Mouse (Mus musculus): ENCODE measurements around the gene Tsx.
A peak's percentile ranks its signal among the peaks of the same experiment; 100 is the strongest.
"Not testable (repeated sequence)": the region's sequence is repeated elsewhere in the genome, so short reads cannot be mapped to it uniquely, and the experiment has no call there.

Gene Tsx

DNA sequence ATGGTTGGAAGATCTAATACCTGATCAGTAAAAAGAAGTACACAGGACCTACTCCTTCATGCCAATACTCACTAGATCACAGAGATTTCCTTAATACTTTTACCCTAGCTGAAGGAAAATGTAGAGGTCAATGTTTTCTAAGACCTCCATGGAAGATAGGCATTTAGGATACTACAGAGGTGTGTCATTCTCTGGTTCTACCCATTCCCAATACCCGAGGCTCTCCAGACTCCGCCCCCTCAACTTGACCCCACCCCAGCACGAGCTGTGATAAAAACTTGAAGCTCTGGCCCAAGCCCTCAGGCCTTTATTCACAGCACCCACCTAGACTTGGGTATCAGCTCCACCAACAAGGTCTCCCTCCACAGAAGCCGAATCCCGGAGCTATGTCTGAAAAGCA is at the start of gene Tsx:
Gene Tsx, plus strand, starts transcription at position 301 of the 400 bp plus-strand sequence.
- no peak for DNase-seq (ENCODE audit: low spot score)

DNA sequence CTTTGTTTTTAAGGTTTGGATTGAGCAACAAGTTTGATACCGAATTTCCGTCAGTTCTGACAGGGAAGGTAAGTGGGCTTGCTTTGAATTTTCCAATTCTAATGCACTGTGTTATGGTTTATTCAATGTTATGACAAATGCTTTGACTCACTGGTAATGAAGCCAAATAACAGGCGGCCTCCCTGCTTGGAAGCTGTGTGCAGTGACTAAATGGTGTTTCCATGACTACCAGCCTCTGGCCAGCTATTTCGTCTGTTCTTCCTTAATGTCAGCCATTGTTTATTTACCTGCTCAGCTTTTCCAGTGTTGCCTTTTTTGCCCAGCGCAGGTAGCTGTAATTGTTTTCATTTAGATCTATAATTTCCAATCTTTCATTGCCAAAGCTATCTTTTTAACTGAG is 48.1 kb upstream of the Tsx start:
- peak; percentile 7 for DNase-seq (ENCODE audit: low spot score)

DNA sequence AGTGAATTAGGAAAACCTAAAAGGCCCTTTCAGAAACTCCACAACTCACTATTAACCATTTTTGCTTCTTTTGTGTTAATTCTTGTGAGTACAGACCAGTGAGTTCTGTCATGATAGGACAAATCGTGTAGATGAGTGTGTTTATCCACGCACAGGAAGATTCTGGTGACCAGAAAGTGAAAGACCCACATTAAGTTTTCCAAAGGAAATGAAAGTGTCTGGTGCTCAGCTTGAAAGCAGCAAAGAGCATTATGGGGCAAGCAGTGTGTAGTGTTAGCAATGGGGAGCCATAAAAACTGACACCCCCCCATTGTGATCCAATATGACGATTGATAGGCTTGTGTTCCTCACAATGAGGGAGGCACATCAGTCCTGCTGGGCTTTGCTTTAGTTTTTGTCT is 45.6 kb upstream of the Tsx start:
- DNase-seq (ENCODE audit: low spot score): no peak

DNA sequence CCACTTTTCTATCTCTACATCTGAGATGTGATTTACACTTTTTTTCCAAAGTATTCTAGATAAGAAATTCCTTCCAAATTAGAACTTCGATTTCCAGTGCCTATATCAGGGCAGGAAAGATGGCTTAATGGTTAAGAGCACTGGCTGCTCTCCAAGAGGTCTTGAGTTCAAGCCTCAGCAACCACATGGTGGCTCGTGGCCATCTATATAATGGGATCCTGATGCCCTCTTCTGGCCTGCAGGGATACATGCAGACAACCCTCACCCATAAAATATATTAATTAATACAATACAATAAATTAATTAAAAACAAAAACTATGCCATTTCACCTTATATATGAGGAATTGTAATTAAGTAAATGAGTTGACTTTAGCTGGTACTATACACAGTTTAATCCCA is 43.0 kb upstream of the Tsx start:
- no peak for DNase-seq (ENCODE audit: low spot score)

DNA sequence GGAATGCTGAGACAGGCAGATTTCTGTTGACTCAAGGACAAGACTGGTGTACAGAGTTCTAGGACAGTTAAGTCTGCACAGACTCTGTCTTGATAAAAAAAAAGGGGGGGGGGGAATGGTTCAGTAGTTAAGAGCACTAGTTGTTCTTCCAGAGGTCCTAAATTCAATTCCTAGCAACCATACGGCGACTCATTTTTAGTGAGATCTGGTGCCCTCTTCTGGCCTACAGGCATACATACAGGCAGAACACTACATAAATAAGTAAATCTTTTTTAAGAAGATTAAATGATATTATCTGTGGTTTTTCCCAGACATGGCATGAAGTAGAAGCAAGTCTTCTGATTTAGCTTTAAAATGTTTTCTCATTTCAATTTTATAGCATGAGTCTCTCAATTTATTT is 42.6 kb upstream of the Tsx start:
- no peak for DNase-seq (ENCODE audit: low spot score)

DNA sequence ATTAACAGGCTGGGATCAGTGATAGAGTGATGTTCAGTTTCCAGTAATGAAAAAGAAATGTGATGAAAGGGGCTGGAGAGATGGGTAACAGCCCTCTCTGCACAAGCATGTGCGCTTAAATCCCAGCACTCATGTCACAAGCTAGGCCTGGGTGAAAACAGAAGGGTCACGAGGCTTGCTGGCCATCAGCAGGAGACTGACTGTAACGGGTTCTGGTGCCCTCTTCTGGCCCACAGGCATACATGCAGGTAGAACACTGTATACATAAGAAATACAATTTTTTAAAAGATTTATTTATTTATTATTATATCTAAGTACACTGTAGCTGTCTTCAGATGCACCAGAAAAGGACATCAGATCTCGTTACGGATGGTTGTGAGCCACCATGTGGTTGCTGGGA is 40.0 kb upstream of the Tsx start:
- DNase-seq (ENCODE audit: low spot score): no peak

DNA sequence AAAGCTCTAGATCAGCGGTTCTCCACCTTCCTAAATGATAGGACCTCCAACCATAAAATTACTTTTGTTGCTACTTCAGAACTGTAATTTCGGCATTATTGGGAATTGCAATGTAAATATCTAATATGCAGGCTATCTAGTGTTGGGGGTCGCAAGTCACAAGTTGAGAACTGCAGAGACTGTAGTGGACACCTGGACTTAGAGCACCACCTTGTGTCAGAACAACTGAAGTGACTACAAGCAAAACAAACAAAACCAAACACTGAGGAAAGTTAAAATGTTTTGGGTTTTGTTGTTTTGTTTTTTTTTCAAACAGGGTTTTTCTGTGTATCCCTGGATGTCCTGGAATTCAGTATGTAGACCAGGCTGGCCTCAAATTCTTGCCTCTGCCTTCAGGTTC is 29.7 kb upstream of the Tsx start:
- DNase-seq (ENCODE audit: low spot score): no peak

DNA sequence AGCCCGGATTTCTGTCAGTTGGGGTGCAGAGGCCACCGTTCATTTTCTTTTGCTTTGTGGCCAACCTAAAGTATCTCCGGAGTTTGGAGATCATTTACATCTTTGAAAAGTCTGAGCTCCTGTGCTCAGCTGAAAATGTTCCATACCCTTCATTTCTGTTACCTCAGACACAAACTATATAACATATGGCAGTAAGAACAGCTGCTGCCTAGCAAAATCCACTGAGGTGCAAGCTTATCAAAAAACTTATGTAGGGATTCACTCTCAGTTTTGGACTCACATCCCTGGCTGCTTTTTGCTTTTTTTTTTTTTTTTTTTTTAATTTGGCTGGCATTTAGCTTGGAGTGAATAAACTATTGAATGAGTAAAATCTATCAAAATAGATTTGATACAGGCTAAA is 26.1 kb upstream of the Tsx start:
- DNase-seq (ENCODE audit: low spot score): no peak

DNA sequence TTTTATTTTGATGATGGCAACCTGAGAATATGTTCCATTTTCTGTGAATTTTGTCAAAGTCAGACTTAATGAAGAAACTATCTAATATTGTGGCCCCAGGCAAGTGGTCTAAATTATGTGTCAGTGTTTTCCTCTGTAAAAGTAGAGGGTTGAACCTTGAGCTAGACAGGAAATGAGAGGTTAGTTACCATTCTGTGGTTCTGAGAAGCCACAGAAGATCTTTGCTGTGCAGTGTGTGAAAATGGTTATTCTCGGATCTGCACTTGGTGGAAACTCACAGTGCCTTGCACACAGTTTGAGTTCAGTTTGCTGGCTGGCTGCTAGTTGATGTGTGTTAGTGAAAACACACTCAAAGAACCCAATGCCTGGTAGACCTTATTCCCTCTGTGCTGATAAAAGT is 20.4 kb upstream of the Tsx start:
- no peak for DNase-seq (ENCODE audit: low spot score)

DNA sequence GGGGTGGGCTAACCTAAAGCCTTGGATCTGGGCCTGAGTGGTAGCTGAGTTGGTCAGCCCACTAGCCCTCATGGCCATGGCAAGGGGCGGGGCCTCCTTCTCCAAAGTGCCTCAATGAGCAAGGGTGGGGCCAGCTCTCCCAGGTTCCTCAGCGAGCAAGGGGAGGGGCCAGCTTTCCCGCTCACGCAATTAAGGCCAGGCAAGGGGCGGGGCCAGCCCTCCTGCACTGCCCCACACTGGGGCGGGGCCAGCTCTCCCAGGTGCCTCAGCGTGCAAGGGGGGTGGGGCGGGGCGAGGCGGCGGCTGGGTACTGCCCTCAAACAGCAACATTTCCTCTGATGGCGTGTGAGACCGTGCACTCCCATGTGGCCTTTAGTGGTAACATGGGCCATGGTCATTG is 9.2 kb upstream of the Tsx start:
- no peak for DNase-seq (ENCODE audit: low spot score)

DNA sequence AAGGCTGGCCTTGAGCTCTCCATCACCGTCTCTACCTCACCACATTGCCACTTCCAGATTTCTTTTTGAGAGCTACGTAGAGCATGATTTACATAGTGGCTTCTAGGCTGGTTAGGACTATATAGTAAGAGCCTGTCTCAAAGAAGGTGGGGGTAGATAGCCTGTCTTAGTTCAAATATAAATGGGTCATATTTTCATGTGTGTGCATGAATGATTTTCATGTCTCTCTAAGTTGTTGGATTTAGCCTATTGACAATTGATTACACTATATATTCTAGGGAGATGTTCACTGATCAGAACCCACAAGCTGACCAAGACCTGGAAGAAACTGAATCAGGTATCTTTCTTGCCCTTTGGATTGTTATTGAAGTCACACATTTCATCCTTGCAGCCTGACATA is 7.4 kb downstream of the Tsx start, which contains the start of gene Gm26992:
Gene Gm26992, plus strand, starts transcription at position 301 of the 400 bp plus-strand sequence.
- no peak for DNase-seq (ENCODE audit: low spot score)

DNA sequence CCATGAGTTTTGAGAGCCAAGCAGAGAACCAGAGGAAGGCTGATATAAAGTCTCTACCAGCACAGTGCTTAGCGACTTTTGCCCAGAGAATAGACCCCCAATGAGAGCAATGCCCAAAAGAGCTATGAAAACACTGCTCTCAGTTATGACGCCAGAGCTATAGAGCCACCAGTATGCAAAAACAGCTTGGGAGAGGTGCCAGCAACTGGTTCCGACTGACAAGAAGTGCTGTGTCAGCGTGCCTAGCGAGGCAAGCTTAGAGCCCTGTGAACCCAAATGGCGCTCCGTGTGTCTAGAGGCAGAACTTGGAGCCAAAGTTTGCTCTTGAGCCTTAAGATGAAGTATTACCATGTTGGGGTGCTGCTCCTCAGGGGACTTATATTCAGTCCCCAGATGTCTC is 13.4 kb downstream of the Tsx start:
- DNase-seq (ENCODE audit: low spot score): no peak

DNA sequence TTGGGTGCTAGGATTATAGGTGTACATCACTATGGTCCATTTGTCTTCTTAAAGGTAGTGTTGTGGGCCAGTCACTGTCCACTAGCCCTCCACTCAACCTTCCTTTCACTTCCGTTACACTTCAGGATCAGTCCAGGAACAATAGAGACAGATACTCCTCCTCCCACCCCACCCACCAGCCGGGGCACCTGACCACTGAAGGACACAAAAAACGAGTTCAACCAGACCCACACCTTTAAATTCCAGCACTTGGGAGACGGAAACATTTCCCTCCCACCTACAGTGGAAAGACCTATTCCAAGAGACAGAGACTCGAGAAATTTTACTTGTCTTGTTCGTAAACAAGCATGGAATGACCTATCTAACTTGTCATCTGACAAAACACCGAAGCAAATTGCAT is 18.0 kb downstream of the Tsx start:
- DNase-seq (ENCODE audit: low spot score): no peak

DNA sequence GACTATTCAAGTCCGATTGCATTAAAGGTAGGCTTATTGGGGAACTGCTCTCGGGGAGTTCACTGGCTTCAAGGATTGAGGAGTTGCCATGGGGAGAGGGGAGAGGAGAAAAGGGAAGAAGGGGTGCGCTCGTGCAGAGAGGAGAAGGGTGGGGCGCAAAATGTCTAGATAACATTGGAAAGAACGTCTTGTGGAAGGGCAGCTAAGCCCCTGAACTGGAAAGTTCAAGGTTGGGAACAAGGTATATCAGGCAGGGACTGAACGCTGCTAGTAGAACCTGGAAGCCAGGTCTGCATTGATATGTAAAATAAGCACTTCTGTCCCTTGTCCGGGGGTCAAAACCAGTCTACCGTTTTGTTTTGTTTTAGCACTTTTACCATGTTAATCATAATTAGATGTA is 23.8 kb downstream of the Tsx start:
- no peak for DNase-seq (ENCODE audit: low spot score)

DNA sequence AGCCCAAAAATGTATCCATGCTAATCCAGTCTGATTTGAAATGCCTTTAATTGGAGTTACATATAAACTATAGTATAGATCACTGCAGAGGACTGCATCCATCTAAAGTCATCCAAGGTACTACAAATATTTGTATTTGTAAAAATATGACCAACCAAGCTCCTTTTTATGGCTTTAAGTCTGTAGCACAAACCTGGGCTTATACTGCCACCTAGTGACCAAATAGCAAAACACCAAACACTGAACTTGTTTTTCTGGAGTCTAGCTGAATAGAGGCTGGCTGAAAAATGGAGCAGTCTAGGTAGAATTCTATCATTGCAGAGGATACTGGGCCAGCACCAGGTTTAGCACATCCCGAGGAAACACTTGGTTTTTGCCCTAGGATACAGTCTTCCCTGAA is 26.5 kb downstream of the Tsx start:
- no peak for DNase-seq (ENCODE audit: low spot score)

DNA sequence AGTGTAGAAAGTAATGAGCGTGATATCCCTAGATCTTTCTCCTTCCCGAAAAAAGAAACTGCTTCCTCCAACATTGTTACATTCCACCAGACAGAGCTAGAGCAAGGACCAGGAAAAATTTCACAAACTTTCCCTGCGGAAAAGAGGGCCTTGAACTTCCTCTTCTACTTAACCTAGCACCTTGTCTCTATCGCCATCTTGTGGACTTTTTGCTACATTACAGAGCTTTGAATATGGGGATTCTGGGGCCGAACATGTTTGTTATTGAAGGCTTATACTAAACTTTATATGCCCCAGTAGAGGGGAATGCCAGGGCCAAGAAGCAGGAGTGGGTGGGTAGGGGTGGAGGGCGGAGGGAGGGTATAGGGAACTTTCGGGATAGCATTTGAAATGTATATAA is 29.5 kb downstream of the Tsx start:
- DNase-seq (ENCODE audit: low spot score): no peak

DNA sequence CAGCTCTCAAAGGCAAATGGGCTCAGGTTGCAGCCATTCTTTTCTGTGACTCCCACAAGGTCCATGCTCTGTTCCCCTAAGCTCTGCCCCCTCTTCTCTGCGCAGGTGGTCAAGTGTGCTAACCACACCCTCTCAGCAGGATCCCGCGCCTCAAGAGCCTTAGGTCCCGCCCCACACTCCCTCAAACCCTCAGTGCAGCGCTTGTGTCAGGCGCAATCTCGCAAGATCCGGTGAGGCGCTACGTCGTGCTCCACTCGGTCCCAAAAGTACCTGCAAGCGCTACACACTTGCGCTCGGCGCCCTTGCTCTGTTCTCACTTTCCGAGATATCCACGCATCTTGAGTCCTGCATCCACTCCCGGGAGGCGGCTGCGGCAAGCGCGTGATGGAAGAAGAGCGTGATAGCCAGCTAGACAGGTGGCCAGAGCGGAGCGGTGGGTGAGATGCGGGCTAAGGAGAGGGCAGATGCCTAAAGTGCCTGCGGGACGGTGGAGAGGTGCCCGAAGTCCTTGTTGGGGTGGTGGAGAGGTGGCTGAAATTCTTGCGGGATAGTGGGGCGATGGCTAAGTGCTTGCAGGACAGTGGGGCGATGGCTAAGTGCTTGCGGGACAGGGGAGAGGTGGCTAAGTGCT is 33.4 kb downstream of the Tsx start:
- DNase-seq (ENCODE audit: low spot score): no peak

DNA sequence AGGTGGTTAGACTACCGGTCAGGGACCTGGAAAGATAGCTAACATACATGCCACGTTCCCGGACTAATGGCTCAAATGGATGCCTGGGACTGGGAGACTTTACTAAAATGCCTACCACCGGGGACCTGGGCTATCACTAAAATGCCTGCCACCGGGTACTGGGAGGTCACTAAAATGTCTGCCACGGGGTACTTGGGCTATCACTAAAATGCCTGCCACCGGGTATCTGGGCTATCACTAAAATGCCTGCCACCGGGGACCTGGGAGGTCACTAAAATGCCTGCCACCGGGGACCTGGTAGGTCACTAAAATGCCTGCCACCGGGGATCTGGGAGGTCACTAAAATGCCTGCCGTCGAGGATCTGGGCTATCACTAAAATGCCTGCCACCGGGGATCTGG is 34.2 kb downstream of the Tsx start:
- DNase-seq (ENCODE audit: low spot score): not testable (repeated sequence)

DNA sequence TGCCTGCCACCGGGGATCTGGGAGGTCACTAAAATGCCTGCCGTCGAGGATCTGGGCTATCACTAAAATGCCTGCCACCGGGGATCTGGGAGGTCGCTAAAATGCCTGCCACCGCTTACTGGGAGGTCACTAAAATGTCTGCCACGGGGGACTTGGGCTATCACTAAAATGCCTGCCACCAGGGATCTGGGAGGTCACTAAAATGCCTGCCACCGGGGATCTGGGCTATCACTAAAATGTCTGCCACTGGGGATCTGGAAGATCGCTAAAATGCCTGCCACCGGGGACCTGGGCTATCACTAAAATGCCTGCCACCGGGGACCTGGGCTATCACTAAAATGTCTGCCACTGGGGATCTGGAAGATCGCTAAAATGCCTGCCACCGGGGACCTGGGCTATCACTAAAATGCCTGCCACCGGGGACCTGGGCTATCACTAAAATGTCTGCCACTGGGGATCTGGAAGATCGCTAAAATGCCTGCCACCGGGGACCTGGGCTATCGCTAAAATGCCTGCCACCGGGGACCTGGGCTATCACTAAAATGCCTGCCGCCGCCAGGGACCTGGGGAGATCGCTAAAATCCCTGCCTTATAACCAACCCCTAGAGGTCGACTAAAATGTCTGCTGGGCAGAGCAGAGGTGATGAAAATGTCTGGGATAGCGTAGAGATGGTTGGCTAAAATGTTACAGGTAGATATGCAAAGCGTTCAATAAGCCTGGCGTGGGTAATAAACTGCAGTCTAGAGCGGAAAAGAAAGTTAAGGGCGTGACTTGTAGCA is 34.9 kb downstream of the Tsx start:
- DNase-seq (ENCODE audit: low spot score): not testable (repeated sequence)

DNA sequence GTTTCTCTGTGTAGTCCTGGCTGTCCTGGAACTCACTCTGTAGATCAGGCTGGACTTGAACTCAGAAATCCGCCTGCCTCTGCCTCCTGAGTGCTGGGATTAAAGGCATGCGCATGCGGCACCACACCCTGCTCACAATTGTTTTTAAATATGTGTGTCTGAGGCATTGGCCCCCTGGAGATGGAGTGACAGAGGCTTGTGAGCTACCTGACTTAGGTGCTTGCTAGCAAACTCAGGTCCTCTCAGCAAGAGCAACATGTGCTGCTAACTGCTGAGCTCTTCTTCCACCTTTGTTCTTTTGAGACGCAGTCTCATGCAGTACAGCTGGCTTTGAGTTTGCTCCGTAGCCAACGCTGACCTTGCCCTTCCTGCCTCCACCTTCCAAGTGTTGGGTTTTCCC is 38.5 kb downstream of the Tsx start:
- no peak for DNase-seq (ENCODE audit: low spot score)

DNA sequence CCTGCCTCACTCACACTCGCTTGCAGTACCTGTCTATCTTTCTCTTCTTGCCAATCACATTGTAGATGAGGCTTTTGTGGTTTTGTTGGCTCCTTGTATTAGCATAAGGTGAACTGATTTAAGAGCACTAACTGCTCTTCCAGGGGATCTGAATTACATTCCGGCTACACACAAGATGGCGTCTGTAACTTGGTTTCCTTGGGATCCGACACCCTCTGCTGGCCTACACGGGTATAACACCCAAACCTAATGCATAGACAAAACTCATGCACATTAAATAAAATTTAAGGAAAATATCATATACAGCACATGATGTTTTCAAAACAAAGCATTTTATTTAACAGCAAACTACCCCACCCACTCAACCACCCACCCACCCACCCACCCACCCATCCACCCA is 45.8 kb downstream of the Tsx start:
- no peak for DNase-seq (ENCODE audit: low spot score)

DNA sequence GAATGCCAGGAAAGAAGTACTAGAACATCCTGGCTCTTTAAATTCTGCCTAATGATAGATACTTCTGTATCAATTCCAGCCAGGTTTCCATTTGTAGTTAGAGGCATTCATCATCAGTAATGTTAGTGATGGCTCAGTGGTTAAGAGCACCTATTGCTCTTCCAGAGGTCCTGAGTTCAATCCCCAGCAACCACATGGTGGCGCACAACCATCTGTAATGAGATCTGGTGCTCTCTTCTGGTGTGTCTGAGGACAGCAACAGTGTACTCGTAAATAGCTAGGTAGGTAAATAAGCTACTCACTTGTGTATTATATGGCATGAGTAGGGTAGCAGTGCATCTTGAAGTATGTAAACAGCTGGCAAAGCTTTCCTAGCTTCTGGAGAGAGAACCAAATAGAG is 54.7 kb downstream of the Tsx start:
- DNase-seq (ENCODE audit: low spot score): no peak

DNA sequence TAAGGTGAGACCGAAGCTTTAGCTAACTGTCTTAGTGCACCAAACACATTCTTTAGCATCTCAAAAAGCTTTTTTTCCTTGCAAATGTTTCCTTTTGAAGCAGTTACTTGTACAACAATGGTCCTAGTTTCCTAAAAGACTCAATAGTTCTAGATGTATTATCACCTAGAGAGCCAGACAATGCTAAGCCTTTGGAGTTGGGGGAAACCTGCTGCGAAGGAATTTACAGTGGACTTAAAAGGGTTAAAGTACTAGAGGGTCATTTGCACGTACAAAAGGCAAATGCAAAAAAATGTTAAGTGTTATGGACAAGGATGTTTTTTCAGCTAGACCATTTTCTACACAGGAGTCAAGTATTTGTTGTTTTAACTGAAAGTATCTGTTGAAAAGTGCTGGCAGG is 58.1 kb downstream of the Tsx start:
- DNase-seq (ENCODE audit: low spot score): no peak

Measured in ovary, adult 18-20 months (tissue).